7 mouse cellular contexts compared by ENCODE assay signal in the genomic region with DNA sequence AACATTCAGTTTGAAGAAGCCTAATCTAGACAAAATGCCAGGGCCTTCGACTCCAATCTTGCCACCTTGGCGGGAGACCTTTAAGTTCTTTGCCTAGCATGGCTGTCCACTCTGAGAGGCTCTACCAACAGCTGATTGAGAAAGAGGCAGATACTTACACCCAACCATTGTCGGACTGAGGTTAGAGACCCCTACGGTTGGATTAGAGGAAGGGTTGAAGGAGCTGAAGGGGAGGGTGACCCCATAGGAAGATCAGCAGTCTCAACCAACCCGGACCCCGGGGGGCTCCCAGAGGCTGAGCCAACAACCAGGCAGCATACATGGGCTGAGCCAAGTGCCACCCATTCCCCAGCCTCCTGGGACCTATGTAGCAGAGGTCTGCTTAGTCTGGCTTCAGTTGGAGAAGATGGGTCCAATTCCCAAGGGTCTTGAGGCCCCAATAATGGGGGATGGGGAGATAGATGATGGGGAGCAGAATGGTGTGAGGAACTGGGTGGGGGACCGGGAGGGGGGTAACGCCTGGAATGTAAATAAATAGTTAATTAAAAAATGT. TPM values are rescaled to one million over a fixed set of nuclear protein-coding genes. Genes with fewer than 3 reads are reported as not detected.
DNase-seq lines count a peak whose midpoint lies in the region; ATAC-seq and TF ChIP-seq lines count a peak whose summit lies in the region.

No protein-coding gene starts in this region.

- H3K4me3 ChIP-seq in megakaryocyte, embryonic 14.5 days (replicated peaks) = peak overlapping the region; percentile 95
- H3K4me3 ChIP-seq in cerebellum, adult 2 months (replicated peaks; ENCODE audit: insufficient read depth, low read depth, low read length) = peak overlapping the region; percentile 93
- peak overlapping the region; percentile 90 for H3K4me3 ChIP-seq in heart, embryonic 11.5 days (ENCODE audit: low read depth, low read length)
- peak overlapping the region; percentile 76 for H3K4me3 ChIP-seq in limb, embryonic 10.5 days
- peak overlapping the region; percentile 78 for H3K4me3 ChIP-seq in neural tube, embryonic 14.5 days (ENCODE audit: low read depth, low read length)

- H3K27ac ChIP-seq in cerebellum, adult 2 months (ENCODE audit: insufficient read depth, low read length) = no peak overlapping the region
- H3K27ac ChIP-seq in heart, embryonic 11.5 days (ENCODE audit: low read depth, low read length) = no peak overlapping the region
- H3K27ac ChIP-seq in limb, embryonic 10.5 days = peak overlapping the region; percentile 93; the same call in 1 of the 2 replicates
- no peak overlapping the region for H3K27ac ChIP-seq in neural tube, embryonic 14.5 days (ENCODE audit: low read depth, low read length)

- TF ChIP-seq CTCF in cerebellum, adult 2 months (IDR thresholded peaks at IDR 0.05; ENCODE audit: borderline replicate concordance, insufficient read depth, low read depth, low read length) = no peak

- H3K27me3 ChIP-seq in megakaryocyte, embryonic 14.5 days (replicated peaks) = no peaks in the 10 kb centered on the region
- no peaks in the 10 kb centered on the region for H3K27me3 ChIP-seq in cerebellum, adult 2 months (ENCODE audit: control insufficient read depth, insufficient read depth, low read length)
- H3K27me3 ChIP-seq in heart, embryonic 11.5 days (ENCODE audit: control insufficient read depth, insufficient read depth, low read length) = no peaks in the 10 kb centered on the region
- H3K27me3 ChIP-seq in limb, embryonic 10.5 days (ENCODE audit: low read depth, poor library complexity, severe bottlenecking) = peaks cover 34% of the 10 kb centered on the region; the same call in 1 of the 2 replicates
- no peaks in the 10 kb centered on the region for H3K27me3 ChIP-seq in neural tube, embryonic 14.5 days (ENCODE audit: control insufficient read depth, insufficient read depth, low read length)

- WGBS in cerebellum, adult 2 months = 56% methylated on average over 8 of the region's 8 CpGs
- WGBS in heart, embryonic 11.5 days (ENCODE audit: insufficient replicate concordance) = 67% methylated on average over 8 of the region's 8 CpGs
- 59% methylated on average over 8 of the region's 8 CpGs for WGBS in limb, embryonic 10.5 days
- 58% methylated on average over 8 of the region's 8 CpGs for WGBS in neural tube, embryonic 14.5 days

- peak overlapping the region; percentile 75 for H3K4me2 ChIP-seq in heart, embryonic 11.5 days
- H3K4me2 ChIP-seq in neural tube, embryonic 14.5 days (ENCODE audit: low read depth, low read length) = peak overlapping the region; percentile 93

- H3K36me3 ChIP-seq in megakaryocyte, embryonic 14.5 days (replicated peaks; ENCODE audit: low read length) = peaks cover 4% of the 10 kb centered on the region
- H3K36me3 ChIP-seq in heart, embryonic 11.5 days (ENCODE audit: control insufficient read depth, insufficient read depth, low read length) = no peaks in the 10 kb centered on the region
- H3K36me3 ChIP-seq in limb, embryonic 10.5 days = no peaks in the 10 kb centered on the region
- no peaks in the 10 kb centered on the region for H3K36me3 ChIP-seq in neural tube, embryonic 14.5 days (ENCODE audit: control insufficient read depth, insufficient read depth, low read length)

- TF ChIP-seq POLR2A in cerebellum, adult 2 months (IDR thresholded peaks at IDR 0.05; ENCODE audit: borderline replicate concordance, insufficient read depth, low read length) = no peak

- H3K9me3 ChIP-seq in megakaryocyte, embryonic 14.5 days = no peaks in the 10 kb centered on the region
- no peaks in the 10 kb centered on the region for H3K9me3 ChIP-seq in heart, embryonic 11.5 days (replicated peaks; ENCODE audit: control insufficient read depth, low read length)
- no peaks in the 10 kb centered on the region for H3K9me3 ChIP-seq in limb, embryonic 10.5 days (replicated peaks)
- H3K9me3 ChIP-seq in neural tube, embryonic 14.5 days (ENCODE audit: control insufficient read depth, low read length) = no peaks in the 10 kb centered on the region

- peak overlapping the region; percentile 99; the same call in 1 of the 2 replicates for H3K9ac ChIP-seq in heart, embryonic 11.5 days (ENCODE audit: low read depth, low read length)
- H3K9ac ChIP-seq in neural tube, embryonic 14.5 days (replicated peaks; ENCODE audit: low read depth, low read length) = peak overlapping the region; percentile 86; the same call in 1 of the 2 replicates

- H3K4me1 ChIP-seq in megakaryocyte, embryonic 14.5 days = peaks cover 29% of the 10 kb centered on the region
- peaks cover 3% of the 10 kb centered on the region; the same call in 1 of the 2 replicates for H3K4me1 ChIP-seq in cerebellum, adult 2 months (ENCODE audit: control insufficient read depth, insufficient read depth, low read length)
- peaks cover 4% of the 10 kb centered on the region; the same call in 1 of the 2 replicates for H3K4me1 ChIP-seq in heart, embryonic 11.5 days (ENCODE audit: control insufficient read depth, insufficient read depth, low read length)
- H3K4me1 ChIP-seq in limb, embryonic 10.5 days = peaks cover 16% of the 10 kb centered on the region
- H3K4me1 ChIP-seq in neural tube, embryonic 14.5 days (ENCODE audit: control insufficient read depth, insufficient read depth, low read length) = peaks cover 11% of the 10 kb centered on the region; the same call in 1 of the 2 replicates

- ATAC-seq in megakaryocyte, adult 5-6 weeks (ENCODE audit: poor library complexity, severe bottlenecking) = no peak
- ATAC-seq in heart, embryonic 11.5 days (replicated peaks; ENCODE audit: insufficient number of reproducible peaks, low FRiP score, low TSS enrichment) = peak; percentile 58; the same call in 1 of the 2 replicates
- ATAC-seq in neural tube, embryonic 14.5 days (ENCODE audit: low read depth) = peak; percentile 76
- ATAC-seq in monocyte, adult 5-6 weeks (replicated peaks; ENCODE audit: insufficient number of reproducible peaks, low FRiP score, low TSS enrichment, poor library complexity, severe bottlenecking) = no peak

- DNase-seq in cerebellum, adult 2 months = peak; percentile 29 to 35
- no peak for DNase-seq in limb, embryonic 10.5 days (ENCODE audit: low spot score)

RNA-seq across cellular contexts. Expression of a gene that starts 0.5 kb away (rescaled TPM):
- 2.2 TPM in 1 of 2 replicates, not detected in the other for polyA plus RNA-seq in megakaryocyte, embryonic 14.5 days (2012; ENCODE audit: insufficient read depth, low replicate concordance)
- 56.0 and 56.7 TPM in 2 replicates for total RNA-seq in megakaryocyte, adult 5-6 weeks (2015)
- 44.9 and 52.2 TPM in 2 replicates for total RNA-seq in megakaryocyte, adult 5-6 weeks (2017)
- polyA plus RNA-seq in cerebellum, adult 2 months (2012; rRNA removed) = 43.4 and 45.7 TPM in 2 replicates
- polyA plus RNA-seq in heart, embryonic 11.5 days (2014; fragmentation: Nextera tagmentation; extraction: Ambion mirVana) = 74.3 and 83.7 TPM in 2 replicates
- 90.7 and 111 TPM in 2 replicates for polyA plus RNA-seq in limb, embryonic 10.5 days (2016; fragmentation: Nextera tagmentation; extraction: Ambion mirVana)
- 154 and 178 TPM in 2 replicates for polyA plus RNA-seq in neural tube, embryonic 14.5 days (2014; fragmentation: Nextera tagmentation; extraction: Ambion mirVana)
- total RNA-seq in monocyte, adult 5-6 weeks (2017) = 66.2 to 97.7 TPM (median 67.1 TPM) in 3 replicates

RNA-seq across cellular contexts. Expression of a gene that starts 45.5 kb away (rescaled TPM):
- 1.1 and 21.3 TPM in 2 replicates for polyA plus RNA-seq in megakaryocyte, embryonic 14.5 days (2012; ENCODE audit: insufficient read depth, low replicate concordance)
- 27.7 and 32.5 TPM in 2 replicates for total RNA-seq in megakaryocyte, adult 5-6 weeks (2015)
- total RNA-seq in megakaryocyte, adult 5-6 weeks (2017) = 40.7 and 49.6 TPM in 2 replicates
- 16.9 and 17.6 TPM in 2 replicates for polyA plus RNA-seq in cerebellum, adult 2 months (2012; rRNA removed)
- polyA plus RNA-seq in heart, embryonic 11.5 days (2014; fragmentation: Nextera tagmentation; extraction: Ambion mirVana) = 73.9 and 81.7 TPM in 2 replicates
- 117 and 135 TPM in 2 replicates for polyA plus RNA-seq in limb, embryonic 10.5 days (2016; fragmentation: Nextera tagmentation; extraction: Ambion mirVana)
- 52.6 and 56.1 TPM in 2 replicates for polyA plus RNA-seq in neural tube, embryonic 14.5 days (2014; fragmentation: Nextera tagmentation; extraction: Ambion mirVana)
- 39.8 to 46.5 TPM (median 44.2 TPM) in 3 replicates for total RNA-seq in monocyte, adult 5-6 weeks (2017)

Comparison
In these comparisons a context has a peak if more than half of its experiments do, and no peak if none do; other contexts are left out.
1. ATAC-seq: peak in heart, embryonic 11.5 days (single experiment) and neural tube, embryonic 14.5 days (single experiment); none in megakaryocyte, adult 5-6 weeks (single experiment) and monocyte, adult 5-6 weeks (single experiment).
2. RNA of a gene that starts 0.5 kb away (polyA plus RNA-seq): 154 to 178 TPM in neural tube, embryonic 14.5 days, 90.7 to 111 TPM in limb, embryonic 10.5 days, 74.3 to 83.7 TPM in heart, embryonic 11.5 days and 43.4 to 45.7 TPM in cerebellum, adult 2 months; 2.2 TPM in megakaryocyte, embryonic 14.5 days; every median in the first group is over 10 times any median in the second.
3. Peak in every context shown above with its lines, with median percentiles within 50 percentile points of each other: H3K4me3 ChIP-seq.